Mouse (Mus musculus) testis, postnatal 10 days (tissue): ENCODE measurements around the gene Ell.

Source experiments
- DNase-seq: peaks from one replicate; pipeline ENCODE4 v3.0.0; 2021; ENCODE audit warnings: low spot score

Ell gene

DNA sequence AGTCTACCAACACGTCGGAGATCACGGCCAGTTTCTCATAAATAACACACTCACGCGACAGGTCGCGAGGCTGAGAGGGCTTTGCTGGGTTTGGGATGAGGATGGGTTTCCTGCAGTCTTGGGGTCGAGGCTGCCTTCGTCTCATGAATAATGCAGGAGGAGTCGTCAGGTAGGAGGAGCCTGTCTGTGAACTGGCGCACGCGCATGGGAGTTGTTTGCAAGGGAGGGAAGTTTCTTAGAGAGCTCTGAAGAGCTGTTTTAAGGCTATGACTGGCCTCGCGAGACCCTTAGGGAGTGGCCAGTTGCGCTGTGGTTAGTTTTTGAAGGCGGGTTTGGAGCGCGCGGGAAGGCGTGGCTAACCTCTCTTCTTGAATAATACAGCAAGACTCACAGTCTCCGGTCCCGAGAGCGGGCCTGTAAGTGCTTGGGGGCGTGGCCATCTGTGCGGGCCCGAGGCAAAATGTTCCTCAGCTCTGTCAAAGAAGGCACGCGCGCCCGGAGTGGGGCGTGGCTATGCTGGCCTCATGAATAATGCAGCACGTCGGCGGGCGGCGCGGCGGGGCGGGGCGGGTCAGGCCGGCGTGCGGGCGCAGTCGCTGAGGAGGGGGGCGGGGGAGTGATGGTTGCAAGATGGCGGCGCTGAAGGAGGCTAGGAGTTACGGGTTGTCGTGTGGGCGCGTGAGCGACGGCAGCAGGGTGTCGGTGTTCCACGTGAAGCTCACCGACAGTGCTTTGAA lies at the start of gene Ell:
Gene Ell, plus strand, starts transcription at position 381 of the 737 bp plus-strand sequence.
- DNase-seq = peak; percentile 100

DNA sequence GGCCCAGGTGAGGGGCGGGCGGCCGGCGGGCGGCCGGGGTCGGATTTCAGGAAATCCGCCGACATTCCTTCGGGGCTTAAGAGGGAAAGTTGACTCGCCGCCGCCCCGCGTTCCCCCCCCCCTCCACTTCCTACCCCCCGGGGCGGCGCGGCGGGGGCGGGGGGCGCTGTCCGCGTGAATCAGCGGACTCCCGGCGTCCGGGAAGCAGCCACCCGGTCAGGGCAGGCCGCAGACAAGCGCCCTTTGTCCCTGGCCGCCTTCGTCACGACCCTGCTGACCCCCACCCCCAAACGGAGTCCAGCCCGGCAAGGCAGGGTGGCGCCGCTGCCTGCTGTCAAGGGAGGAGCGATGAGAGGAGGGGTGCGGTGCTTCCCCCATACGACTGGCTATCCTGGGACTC lies 49.7 kb upstream of the Ell start:
- DNase-seq = no peak

DNA sequence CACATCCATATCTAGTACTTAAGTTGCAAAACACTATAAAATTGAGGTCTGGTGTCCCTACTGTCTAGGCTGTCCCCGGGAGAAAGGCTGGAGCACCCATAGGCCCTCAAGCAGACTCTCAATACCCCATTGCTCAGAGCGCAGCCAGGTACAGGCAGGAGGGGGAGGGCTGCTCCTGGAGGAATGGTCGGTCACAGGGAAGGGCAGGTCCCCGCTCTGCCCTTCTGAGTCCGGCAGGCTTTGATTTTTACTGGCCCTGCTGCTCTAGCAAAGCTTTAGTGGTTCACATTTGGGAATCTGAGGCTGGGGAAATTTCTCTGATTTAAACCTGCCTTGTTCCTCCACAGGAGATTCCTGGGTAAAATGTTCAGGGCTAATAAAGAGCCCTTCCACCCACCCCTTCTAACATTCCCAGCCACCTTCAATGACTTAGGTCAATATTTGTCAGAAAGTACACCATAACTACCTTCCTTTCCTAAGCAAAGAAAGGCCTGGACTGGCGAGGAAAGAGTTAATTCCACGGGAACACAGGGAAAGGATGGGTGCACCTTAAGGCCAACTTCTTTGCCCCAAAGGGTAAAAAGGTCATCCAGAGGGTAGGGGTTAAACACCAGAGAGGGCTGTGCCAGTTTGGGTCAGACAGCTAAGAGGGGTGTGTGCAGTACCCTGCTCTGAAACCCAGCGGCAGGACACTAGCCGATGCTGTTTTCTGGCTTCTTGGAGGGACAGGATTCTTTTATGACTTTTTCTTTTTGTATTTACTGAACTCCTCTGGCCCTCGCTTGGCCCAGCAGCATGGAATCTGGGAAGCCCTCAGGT lies 49.0 kb upstream of the Ell start:
- DNase-seq = no peak

DNA sequence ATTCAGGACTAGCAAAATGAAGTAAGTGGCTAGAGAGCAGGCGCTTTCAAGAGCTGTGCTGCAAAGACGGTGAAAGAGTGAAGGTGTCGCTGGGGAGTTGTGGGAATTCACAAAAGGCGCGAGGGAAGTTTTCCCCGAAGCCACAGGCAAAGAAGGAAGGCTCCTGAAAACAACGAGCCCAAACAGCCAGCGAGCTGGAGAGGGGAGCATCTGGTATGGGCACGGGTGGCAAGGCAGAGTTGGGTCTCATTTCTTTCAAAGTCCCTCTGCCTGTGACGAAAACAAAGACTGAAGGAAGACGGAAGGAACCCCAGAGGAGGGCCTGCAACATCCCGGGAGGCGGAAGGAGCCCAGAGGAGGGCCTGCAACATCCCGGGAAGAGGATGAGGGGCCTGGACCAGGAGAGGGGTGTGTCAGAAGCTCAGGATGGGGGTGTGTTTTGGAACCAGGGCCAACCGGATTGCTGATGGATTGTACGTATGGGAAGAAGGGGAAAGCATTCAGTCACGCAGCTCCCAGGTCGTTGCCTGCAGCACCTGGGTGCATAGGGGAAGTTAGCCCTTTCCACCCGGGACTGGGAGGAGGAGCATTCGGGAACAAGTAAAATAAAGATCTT lies 48.3 kb upstream of the Ell start:
- no peak for DNase-seq

DNA sequence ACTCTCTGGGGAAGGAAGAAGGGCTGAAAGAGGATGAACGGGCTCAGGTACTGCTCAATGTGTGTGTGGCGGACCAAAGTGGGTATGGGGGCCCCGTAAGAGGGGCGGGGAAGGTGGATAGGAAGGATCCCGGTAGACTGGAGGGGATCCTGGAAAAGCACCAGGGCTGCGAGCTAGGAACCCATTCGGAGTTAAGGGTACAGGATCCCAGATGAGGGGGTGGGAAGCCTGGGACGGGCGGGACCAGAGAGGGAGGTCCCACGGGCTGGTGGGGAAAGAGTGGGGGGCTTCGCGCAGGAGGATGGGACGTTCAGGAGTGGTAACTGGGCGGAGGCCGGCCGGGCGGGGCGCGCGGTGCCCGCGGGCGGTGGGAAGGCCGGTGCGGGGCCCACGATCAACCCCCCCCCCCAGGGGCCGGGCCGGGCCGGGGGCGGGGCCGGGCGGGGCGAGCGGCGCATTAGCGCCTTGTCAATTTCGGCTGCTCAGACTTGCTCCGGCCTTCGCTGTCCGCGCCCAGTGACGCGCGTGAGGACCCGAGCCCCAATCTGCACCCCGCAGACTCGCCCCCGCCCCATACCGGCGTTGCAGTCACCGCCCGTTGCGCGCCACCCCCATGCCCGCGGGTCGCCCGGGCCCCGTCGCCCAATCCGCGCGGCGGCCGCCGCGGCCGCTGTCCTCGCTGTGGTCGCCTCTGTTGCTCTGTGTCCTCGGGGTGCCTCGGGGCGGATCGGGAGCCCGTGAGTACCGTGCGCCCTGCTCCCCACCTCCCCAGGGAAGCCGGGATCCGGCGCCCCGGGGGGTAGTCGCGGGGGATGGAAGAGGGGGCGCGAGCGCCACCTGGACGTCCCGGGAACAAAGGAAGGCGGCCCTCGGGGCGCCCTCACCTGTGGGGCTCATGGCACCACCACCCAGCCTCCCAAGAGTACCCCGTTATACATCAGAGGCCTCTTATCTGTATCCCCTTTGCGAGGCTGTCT lies 46.3 kb upstream of the Ell start, which contains the start of gene Crlf1:
Gene Crlf1, plus strand, starts transcription at position 495 of the 977 bp plus-strand sequence.
- DNase-seq = no peak

DNA sequence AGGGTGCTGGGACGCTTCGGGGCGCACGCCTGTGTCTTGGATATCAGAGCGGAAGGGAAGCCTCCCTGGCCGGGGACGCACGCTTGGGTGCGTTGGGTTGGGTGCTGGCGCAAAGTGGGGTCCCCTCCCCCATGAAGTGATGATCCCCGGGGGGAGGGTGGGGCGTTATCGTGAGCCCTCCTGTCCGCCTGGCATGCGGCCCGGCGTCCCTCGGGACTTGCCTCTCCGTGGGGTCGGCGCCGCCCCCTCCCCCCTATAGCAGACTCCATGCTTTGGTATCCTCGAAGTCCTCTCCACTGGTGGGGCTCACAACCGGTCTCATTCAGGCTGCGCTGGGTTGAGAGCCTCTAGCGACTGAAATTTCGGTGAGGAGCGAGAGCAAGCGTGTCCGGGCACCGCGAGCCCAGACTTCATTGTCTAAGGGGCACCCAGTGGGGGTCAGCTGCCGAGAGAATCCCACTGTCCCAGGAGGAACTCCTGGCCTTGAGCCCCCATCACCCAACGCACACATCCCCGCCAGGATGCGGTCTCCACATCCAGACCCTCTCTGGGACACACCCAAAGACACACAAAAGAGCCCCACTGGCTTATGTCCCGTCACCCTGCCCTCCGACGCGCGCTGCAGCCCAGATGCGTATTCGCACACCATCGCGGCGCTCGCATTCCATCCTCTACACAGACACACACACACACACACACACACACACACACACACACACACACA lies 45.4 kb upstream of the Ell start:
- DNase-seq = no peak

DNA sequence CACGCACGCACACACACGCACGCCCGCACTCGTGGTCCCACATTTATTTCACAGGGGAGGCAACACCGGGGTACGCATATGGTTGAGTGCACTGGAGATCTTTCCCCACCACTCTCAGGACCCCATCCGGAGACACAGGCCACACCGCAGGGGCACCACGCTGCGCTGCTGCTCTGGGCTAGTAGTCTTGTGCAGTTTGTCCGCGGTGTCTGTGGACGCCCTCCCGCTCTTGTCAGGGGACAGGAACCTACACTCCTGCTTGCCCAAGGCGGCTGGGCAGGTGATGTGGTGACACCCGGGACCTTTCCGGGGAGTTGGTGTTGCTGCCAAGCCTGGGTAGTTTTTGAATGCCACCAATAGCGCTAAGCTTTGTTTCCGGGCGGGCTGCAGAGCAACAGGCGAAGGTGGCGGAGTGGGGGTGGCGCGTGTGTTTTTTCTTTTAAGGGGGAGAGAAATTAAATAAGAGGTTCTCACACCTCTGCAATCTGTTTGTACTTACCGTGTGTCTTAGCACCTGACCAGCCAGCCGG lies 44.8 kb upstream of the Ell start:
- DNase-seq = no peak

DNA sequence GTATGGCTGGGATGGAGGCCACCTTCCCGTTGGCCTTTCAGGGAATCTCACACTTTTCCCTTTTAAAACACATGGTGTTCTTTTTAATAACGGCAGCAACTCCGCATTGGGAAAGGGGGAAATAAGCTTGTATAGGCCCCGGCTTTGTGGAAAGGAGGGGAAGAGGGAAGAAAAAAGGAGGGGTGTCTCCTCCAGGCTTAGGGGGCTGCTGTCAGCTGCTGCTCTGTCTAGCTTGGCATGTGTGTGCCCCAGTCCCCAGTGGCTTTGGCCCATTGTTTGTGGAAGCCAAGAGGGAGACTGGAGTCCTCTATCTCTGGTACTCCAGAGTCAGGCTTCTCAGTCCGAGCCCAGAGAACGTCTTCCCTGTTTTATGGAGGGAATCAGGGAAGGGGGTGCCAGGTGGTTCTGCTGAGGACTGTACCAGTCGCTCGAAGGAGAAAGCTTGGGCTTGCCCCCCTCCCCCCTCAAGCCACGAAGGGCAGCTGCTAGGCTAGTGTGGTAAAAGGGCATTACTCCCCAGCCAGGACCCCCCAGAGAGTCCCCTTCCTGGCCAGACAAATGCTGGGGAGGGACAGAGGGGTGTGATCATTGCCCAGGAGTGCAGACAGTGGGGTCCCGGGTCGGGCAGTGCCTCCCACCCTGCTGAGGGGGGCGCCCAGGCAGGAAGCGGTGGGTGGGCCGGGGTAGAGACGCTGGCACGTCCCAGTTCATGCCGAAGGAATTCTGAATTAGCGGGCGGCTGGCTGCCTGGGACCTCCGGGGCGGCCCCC lies 44.1 kb upstream of the Ell start:
- DNase-seq = no peak

DNA sequence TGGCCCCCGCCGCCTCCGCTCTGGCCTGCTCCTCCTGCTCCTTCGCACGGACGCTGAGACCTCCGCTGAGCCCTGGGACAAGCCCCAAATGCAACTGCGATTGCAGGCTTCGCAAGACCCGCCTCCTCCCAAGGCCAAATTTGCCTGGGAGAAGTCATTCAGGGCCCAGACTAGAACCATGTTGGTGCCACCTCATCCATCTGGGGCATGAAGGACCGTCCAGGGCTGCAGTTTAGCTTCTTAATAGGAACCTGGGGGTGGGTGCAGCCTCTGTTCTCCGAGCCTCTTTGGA lies 43.5 kb upstream of the Ell start:
- DNase-seq = no peak

DNA sequence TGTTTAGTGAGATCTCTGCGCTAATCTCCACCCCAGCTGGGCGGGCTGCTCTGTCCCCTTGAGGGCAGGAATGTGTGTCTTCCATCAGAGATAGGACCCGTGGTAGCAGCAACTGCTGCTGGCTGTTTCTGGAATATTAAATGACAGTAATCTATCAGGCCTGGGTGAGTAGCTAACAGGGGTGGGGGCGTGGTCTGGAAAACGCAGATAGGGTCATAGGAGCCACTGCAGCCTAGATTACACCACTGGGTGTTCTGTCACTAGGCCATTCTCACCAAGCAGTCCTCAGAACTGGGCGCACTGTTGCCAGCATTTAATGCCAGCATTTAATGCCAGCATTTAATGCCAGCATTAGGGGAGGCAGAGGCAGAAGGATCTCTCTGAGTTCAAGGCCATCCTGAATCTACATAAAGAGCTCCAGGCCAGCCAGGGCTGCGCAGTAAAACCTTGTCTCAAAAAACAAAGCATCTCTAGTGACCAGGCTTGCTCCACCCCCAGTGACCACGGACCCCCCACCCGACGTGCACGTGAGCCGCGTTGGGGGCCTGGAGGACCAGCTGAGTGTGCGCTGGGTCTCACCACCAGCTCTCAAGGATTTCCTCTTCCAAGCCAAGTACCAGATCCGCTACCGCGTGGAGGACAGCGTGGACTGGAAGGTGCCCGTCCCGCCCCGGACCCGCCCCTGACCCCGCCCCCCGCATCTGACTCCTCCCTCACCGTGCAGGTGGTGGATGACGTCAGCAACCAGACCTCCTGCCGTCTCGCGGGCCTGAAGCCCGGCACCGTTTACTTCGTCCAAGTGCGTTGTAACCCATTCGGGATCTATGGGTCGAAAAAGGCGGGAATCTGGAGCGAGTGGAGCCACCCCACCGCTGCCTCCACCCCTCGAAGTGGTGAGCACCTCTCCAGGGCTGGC lies 38.6 kb upstream of the Ell start:
- no peak for DNase-seq

DNA sequence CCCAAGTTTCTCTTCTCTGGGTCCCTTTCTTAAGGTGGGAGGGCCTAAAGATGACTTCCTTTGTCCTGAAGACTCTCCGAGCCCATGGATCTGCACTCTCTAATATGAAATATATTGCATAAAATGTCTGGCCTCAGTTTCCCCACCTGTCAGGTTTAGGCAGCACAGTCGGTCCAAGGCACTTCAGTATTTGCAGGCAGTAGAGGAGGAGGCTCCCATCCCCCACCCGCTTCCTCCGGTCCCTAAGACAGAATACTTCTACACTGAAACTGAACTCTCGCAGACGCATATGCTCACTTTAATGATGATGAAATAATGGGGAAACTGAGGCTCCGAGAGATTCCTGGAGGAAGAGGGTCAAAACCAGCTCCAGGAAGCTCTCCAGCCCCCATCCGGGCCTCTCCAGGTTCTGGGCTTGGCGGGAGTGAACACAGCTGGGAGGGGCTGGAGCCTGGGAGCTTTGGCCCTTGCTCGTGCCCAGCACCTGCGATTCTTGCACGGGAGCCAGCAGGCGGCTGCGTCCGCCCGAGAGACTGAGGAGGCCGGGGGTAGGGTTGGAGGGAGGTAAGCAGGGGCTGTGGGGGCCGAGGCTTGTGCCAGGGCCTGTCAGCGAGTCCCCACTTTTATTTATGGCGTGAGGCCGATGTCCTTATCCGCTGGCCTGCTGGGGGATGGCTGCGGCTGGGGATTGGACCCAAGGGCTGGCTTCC lies 37.3 kb upstream of the Ell start:
- DNase-seq = no peak

DNA sequence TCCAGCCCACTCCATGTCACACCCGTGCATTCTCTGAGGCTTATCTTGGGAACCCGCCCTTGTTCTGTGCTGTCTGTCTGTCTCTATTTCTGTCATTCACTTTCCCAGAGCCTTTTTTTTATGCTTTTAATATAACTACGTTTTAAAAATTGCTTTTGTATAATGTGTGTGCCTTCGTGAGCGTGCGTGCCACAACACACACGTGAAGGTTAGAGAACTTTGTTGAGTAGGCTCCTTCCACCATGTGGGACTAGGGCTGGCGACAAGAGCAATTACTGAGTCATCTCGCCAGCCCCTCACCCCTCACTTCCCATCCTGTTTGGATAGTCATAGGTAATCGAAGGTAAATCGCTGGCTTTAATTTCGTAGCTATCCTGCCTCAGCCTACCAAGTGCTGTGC lies 36.7 kb upstream of the Ell start:
- DNase-seq = no peak

DNA sequence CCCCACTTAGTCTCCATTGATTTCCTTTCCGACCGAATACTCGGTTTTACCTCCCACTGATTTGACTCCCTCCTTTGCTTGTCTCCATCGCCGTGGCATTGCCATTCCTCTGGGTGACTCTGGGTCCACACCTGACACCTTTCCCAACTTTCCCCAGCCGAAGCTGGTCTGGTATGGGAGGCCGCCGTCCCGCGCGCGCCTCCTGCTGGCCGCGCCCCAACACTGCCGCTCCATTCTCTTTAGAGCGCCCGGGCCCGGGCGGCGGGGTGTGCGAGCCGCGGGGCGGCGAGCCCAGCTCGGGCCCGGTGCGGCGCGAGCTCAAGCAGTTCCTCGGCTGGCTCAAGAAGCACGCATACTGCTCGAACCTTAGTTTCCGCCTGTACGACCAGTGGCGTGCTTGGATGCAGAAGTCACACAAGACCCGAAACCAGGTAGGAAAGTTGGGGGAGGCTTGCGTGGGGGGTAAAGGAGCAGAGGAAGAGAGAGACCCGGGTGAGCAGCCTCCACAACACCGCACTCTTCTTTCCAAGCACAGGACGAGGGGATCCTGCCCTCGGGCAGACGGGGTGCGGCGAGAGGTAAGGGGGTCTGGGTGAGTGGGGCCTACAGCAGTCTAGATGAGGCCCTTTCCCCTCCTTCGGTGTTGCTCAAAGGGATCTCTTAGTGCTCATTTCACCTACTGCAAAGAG lies 36.1 kb upstream of the Ell start:
- DNase-seq = peak; percentile 84

DNA sequence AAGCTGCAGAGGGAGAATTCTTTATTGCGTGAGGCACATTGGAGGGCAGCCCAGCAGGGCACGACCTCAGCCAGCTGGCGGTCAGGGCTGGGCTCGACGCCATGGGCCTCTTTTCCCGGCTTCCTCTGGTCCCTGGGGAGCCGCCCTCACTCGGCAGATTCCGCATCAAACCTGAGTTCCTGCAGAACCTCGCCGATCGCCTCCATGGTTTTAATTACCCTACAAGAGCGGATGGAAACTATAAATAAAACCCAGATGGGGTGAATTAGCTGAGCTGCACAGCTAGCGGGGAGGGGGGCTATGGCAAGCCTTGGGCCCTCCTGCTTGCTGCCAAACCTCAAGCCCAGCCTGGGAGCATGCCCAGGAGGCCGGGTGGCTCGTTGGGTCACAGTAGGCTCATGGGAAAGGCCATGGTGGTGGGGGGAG lies 35.0 kb upstream of the Ell start:
- peak; percentile 82 for DNase-seq

DNA sequence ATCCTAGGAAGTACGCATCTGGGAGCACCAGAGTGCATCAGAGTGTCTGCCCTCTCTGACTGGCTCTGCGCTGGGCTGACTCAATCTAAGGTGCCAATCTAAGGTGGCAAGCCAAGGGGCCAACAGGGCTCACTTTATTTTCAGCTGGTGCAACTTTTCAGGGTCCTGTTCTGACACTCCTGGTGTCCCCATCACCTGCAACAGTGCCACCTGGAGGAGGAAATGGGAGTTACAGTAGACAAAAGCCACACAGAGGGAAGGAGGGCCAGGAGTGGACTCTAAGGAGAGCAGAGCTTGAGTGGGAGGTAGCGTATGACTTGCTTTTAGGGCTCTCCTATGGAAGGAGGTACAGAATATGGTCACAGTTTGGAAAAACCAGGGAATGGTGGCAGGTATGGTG lies 34.4 kb upstream of the Ell start:
- peak; percentile 92 for DNase-seq

DNA sequence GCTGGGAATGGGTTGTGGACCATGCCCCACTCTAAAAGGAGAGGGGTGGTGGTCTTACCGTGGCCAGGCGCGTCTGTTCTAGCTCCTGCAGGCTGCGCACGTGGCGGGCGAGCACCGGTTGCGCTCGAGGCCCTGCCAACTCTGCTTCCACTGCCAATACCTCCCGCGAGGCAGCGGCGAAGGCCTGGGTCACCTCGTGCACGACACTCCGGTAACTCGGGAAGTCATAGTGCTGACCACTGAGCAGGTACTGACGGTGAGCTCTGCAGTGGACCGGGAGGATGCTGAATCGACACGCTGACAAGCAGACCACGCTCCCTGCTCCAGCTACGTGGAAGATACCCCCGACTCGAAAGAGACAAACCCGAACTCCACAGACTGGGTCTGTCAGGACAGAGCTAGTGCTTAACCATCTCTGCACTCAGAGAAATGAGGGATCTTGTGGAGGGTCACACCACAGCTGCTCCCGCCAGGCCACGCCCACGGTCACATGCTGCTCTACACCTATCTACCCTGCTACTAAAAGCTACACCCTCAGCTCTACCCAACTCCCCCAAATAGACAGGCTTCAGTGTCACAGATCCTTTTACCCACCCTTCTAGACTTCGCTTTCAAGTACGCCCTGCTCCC lies 33.4 kb upstream of the Ell start:
- DNase-seq = no peak

DNA sequence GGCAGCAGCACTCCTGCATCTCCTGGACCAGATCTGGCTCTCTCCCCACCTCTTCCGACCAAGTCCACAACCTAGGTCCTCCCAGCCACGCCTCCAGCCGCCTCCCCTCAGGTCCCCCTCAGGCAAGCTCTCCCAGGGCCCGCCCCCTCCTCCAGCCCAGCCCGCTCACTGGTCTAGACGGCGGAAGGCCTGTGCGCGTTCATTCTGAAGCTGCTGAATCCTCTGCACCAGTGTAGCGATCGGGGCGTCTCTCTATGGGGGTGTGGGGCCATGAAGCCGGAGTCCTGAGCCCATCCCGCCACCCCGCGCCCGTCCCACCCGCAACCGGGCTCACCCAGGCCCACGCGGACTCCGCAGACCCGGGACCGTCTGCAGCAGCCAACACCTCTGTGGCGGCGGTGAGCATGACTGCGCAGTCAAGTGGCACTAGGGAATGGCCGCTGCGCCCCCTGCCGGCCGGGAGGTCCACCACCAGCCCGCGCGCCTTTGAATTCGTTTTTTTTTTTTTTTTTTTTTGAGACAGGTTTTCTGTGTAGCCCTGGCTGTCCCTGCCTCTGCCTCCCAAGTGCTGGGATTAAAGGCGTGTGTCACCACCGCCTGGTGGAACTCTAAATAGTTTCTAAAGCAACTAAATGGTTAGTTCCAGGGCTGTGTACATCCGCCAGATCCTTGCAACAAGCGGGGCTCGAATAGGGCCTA lies 32.8 kb upstream of the Ell start, which contains the start of gene Rex1bd:
Gene Rex1bd, minus strand, starts transcription at position 425 of the 699 bp plus-strand sequence.
- DNase-seq = peak; percentile 97
